Mouse (Mus musculus): ENCODE results near the gene Itpr2. TPM values are rescaled to one million over a fixed set of nuclear protein-coding genes. Genes with fewer than 3 reads are reported as not detected.

The Itpr2 gene
- polyA plus RNA-seq, 1 experiment from 2014 or later = 6.2 TPM

GRCm38 (mm10) chr6:146157983-146158535, 344.0 kb downstream of the Itpr2 start:
- no peaks in the 10 kb centered on the region for H3K4me1 ChIP-seq (replicated peaks; ENCODE audit: control insufficient read depth, insufficient read depth, low read length)
- H3K27ac ChIP-seq = no peak overlapping the region
- no peak overlapping the region for H3K9ac ChIP-seq
- no peak overlapping the region for H3K4me2 ChIP-seq (replicated peaks)
- H3K36me3 ChIP-seq (replicated peaks; ENCODE audit: control insufficient read depth, insufficient read depth) = no peaks in the 10 kb centered on the region
- DNase-seq (ENCODE audit: low spot score) (no peak), ATAC-seq (ENCODE audit: low FRiP score) (no peak)
- no peaks in the 10 kb centered on the region for H3K9me3 ChIP-seq (ENCODE audit: control insufficient read depth, low read length)
- H3K4me3 ChIP-seq (replicated peaks; ENCODE audit: low read length) = no peak overlapping the region
- H3K27me3 ChIP-seq (ENCODE audit: control insufficient read depth, insufficient read depth, low read length) = no peaks in the 10 kb centered on the region
- WGBS = 70% methylated on average over 8 of the region's 8 CpGs

- H3K9me3 ChIP-seq (ENCODE audit: control insufficient read depth, low read length) = no peaks in the 10 kb centered on the region
- no peak overlapping the region for H3K27ac ChIP-seq
- H3K27me3 ChIP-seq (ENCODE audit: control insufficient read depth, insufficient read depth, low read length) = no peaks in the 10 kb centered on the region
- WGBS = 96% methylated on average over 14 of the region's 14 CpGs
- no peaks in the 10 kb centered on the region for H3K36me3 ChIP-seq (replicated peaks; ENCODE audit: control insufficient read depth, insufficient read depth)
- ATAC-seq (ENCODE audit: low FRiP score) (no peak), DNase-seq (ENCODE audit: low spot score) (no peak)
- H3K9ac ChIP-seq = no peak overlapping the region
- no peaks in the 10 kb centered on the region for H3K4me1 ChIP-seq (replicated peaks; ENCODE audit: control insufficient read depth, insufficient read depth, low read length)
- H3K4me2 ChIP-seq (replicated peaks) = no peak overlapping the region
- no peak overlapping the region for H3K4me3 ChIP-seq (replicated peaks; ENCODE audit: low read length)
Observed at GRCm38 (mm10) chr6:146157099-146157498, 344.9 kb downstream of the Itpr2 start.

- Histone ChIP-seq H3K36me3 (replicated peaks; ENCODE audit: control insufficient read depth, insufficient read depth) (no peaks in the 10 kb centered on the region), H3K27ac (no peak overlapping the region), H3K4me1 (replicated peaks; ENCODE audit: control insufficient read depth, insufficient read depth, low read length) (no peaks in the 10 kb centered on the region), H3K9ac (no peak overlapping the region), H3K9me3 (ENCODE audit: control insufficient read depth, low read length) (no peaks in the 10 kb centered on the region), H3K27me3 (ENCODE audit: control insufficient read depth, insufficient read depth, low read length) (no peaks in the 10 kb centered on the region), H3K4me2 (replicated peaks) (no peak overlapping the region), H3K4me3 (replicated peaks; ENCODE audit: low read length) (no peak overlapping the region)
- DNase-seq (ENCODE audit: low spot score) (no peak), ATAC-seq (ENCODE audit: low FRiP score) (no peak)
- WGBS = 82% methylated on average over 6 of the region's 6 CpGs
Observed at GRCm38 (mm10) chr6:146156536-146156935, 345.5 kb downstream of the Itpr2 start.

- ATAC-seq (ENCODE audit: low FRiP score) = no peak
- WGBS = 67% methylated on average over 8 of the region's 8 CpGs
- no peak for DNase-seq (ENCODE audit: low spot score)
Observed at GRCm38 (mm10) chr6:146155156-146155734, 346.8 kb downstream of the Itpr2 start.

GRCm38 (mm10) chr6:146152843-146153242, 349.2 kb downstream of the Itpr2 start:
- 79% methylated on average over 5 of the region's 5 CpGs for WGBS
- DNase-seq (ENCODE audit: low spot score) (no peak), ATAC-seq (ENCODE audit: low FRiP score) (no peak)
- H3K4me3 ChIP-seq (replicated peaks; ENCODE audit: low read length) = no peak overlapping the region
- H3K27ac ChIP-seq = no peak overlapping the region
- H3K36me3 ChIP-seq (replicated peaks; ENCODE audit: control insufficient read depth, insufficient read depth) = no peaks in the 10 kb centered on the region
- H3K9ac ChIP-seq = no peak overlapping the region
- H3K27me3 ChIP-seq (ENCODE audit: control insufficient read depth, insufficient read depth, low read length) = no peaks in the 10 kb centered on the region
- no peak overlapping the region for H3K4me2 ChIP-seq (replicated peaks)
- H3K4me1 ChIP-seq (replicated peaks; ENCODE audit: control insufficient read depth, insufficient read depth, low read length) = no peaks in the 10 kb centered on the region
- H3K9me3 ChIP-seq (ENCODE audit: control insufficient read depth, low read length) = no peaks in the 10 kb centered on the region

More at GRCm38 (mm10) chr6:146155156-146155734, 346.8 kb downstream of the Itpr2 start:
- no peak overlapping the region for H3K4me3 ChIP-seq (replicated peaks; ENCODE audit: low read length)
- H3K9ac ChIP-seq = no peak overlapping the region
- no peak overlapping the region for H3K4me2 ChIP-seq (replicated peaks)
- no peaks in the 10 kb centered on the region for H3K27me3 ChIP-seq (ENCODE audit: control insufficient read depth, insufficient read depth, low read length)
- no peaks in the 10 kb centered on the region for H3K9me3 ChIP-seq (ENCODE audit: control insufficient read depth, low read length)
- H3K27ac ChIP-seq = no peak overlapping the region
- no peaks in the 10 kb centered on the region for H3K4me1 ChIP-seq (replicated peaks; ENCODE audit: control insufficient read depth, insufficient read depth, low read length)
- H3K36me3 ChIP-seq (replicated peaks; ENCODE audit: control insufficient read depth, insufficient read depth) = no peaks in the 10 kb centered on the region

- no peak overlapping the region for H3K27ac ChIP-seq
- peaks cover 15% of the 10 kb centered on the region for H3K4me1 ChIP-seq (replicated peaks; ENCODE audit: control insufficient read depth, insufficient read depth, low read length)
- no peak overlapping the region for H3K4me2 ChIP-seq (replicated peaks)
- WGBS = 95% methylated on average over 4 of the region's 4 CpGs
- DNase-seq (ENCODE audit: low spot score) (no peak), ATAC-seq (ENCODE audit: low FRiP score) (no peak)
- no peak overlapping the region for H3K9ac ChIP-seq
- no peaks in the 10 kb centered on the region for H3K36me3 ChIP-seq (replicated peaks; ENCODE audit: control insufficient read depth, insufficient read depth)
- no peaks in the 10 kb centered on the region for H3K27me3 ChIP-seq (ENCODE audit: control insufficient read depth, insufficient read depth, low read length)
- no peak overlapping the region for H3K4me3 ChIP-seq (replicated peaks; ENCODE audit: low read length)
- H3K9me3 ChIP-seq (ENCODE audit: control insufficient read depth, low read length) = peaks cover 12% of the 10 kb centered on the region
Observed at GRCm38 (mm10) chr6:146140966-146141585, 360.9 kb downstream of the Itpr2 start.

- Histone ChIP-seq H3K27me3 (ENCODE audit: control insufficient read depth, insufficient read depth, low read length) (no peaks in the 10 kb centered on the region), H3K36me3 (replicated peaks; ENCODE audit: control insufficient read depth, insufficient read depth) (no peaks in the 10 kb centered on the region), H3K9ac (no peak overlapping the region), H3K9me3 (ENCODE audit: control insufficient read depth, low read length) (peaks cover 3% of the 10 kb centered on the region; the same call in 1 of the 2 replicates), H3K27ac (no peak overlapping the region), H3K4me3 (replicated peaks; ENCODE audit: low read length) (no peak overlapping the region), H3K4me2 (replicated peaks) (no peak overlapping the region), H3K4me1 (replicated peaks; ENCODE audit: control insufficient read depth, insufficient read depth, low read length) (peaks cover 16% of the 10 kb centered on the region)
- ATAC-seq (ENCODE audit: low FRiP score) = no peak
- 86% methylated on average over 6 of the region's 6 CpGs for WGBS
- no peak for DNase-seq (ENCODE audit: low spot score)
Observed at GRCm38 (mm10) chr6:146140171-146140570, 361.9 kb downstream of the Itpr2 start.

- WGBS = 16% methylated on average over 4 of the region's 4 CpGs
- Histone ChIP-seq H3K4me3 (replicated peaks; ENCODE audit: low read length) (no peak overlapping the region), H3K27ac (peak overlapping the region; percentile 71), H3K4me2 (replicated peaks) (peak overlapping the region; percentile 31), H3K4me1 (replicated peaks; ENCODE audit: control insufficient read depth, insufficient read depth, low read length) (peaks cover 16% of the 10 kb centered on the region), H3K27me3 (ENCODE audit: control insufficient read depth, insufficient read depth, low read length) (no peaks in the 10 kb centered on the region), H3K9me3 (ENCODE audit: control insufficient read depth, low read length) (no peaks in the 10 kb centered on the region), H3K9ac (no peak overlapping the region), H3K36me3 (replicated peaks; ENCODE audit: control insufficient read depth, insufficient read depth) (no peaks in the 10 kb centered on the region)
- ATAC-seq (ENCODE audit: low FRiP score) = peak; percentile 88
- peak; percentile 56 for DNase-seq (ENCODE audit: low spot score)
Observed at GRCm38 (mm10) chr6:146136646-146137045, 365.4 kb downstream of the Itpr2 start.

- Histone ChIP-seq H3K4me1 (replicated peaks; ENCODE audit: control insufficient read depth, insufficient read depth, low read length) (peaks cover 16% of the 10 kb centered on the region), H3K9ac (no peak overlapping the region), H3K36me3 (replicated peaks; ENCODE audit: control insufficient read depth, insufficient read depth) (no peaks in the 10 kb centered on the region), H3K4me3 (replicated peaks; ENCODE audit: low read length) (no peak overlapping the region), H3K9me3 (ENCODE audit: control insufficient read depth, low read length) (no peaks in the 10 kb centered on the region), H3K27ac (peak overlapping the region; percentile 71), H3K27me3 (ENCODE audit: control insufficient read depth, insufficient read depth, low read length) (no peaks in the 10 kb centered on the region), H3K4me2 (replicated peaks) (peak overlapping the region; percentile 31)
- DNase-seq (ENCODE audit: low spot score) = no peak
- 16% methylated on average over 7 of the region's 7 CpGs for WGBS
- peak; percentile 52; the same call in 1 of the 2 replicates for ATAC-seq (ENCODE audit: low FRiP score)
Observed at GRCm38 (mm10) chr6:146136244-146136643, 365.8 kb downstream of the Itpr2 start.

All from hindbrain, embryonic 14.5 days (tissue).